Mouse (Mus musculus): Measurements from ENCODE around the gene Il17d. TPM values are rescaled to one million over a fixed set of nuclear protein-coding genes. Genes with fewer than 3 reads are reported as not detected.

The Il17d gene
- polyA plus RNA-seq, 1 experiment from 2014 or later = 0.50 TPM

DNA sequence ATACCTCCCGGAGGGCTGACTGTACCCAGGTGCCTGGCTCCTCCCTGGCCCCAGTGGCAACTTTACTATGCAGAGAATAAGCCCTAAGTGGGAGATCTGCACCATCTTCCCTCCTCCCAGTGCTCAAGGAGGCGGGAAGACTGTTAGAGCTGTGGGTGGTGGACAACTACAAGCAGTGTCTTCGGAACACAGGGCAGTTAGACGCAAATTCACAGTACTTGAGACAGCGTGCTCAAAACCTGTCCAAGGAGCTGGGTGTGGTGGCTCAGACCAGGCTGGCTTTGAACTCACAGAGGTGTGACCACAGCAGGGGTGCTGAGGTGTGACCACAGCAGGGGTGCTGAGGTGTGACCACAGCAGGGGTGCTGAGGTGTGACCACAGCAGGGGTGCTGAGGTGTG is 29.9 kb downstream of the Il17d start:
- no peaks in the 10 kb centered on the region for H3K4me1 ChIP-seq (replicated peaks)
- no peak overlapping the region for H3K4me2 ChIP-seq
- ATAC-seq (ENCODE audit: low read depth) (no peak), DNase-seq (no peak)
- WGBS (ENCODE audit: insufficient replicate concordance) = 89% methylated on average over 5 of the region's 5 CpGs
- H3K4me3 ChIP-seq (replicated peaks) = no peak overlapping the region
- no peak overlapping the region for H3K27ac ChIP-seq
- peaks cover under 1% of the 10 kb centered on the region; the same call in 1 of the 2 replicates for H3K36me3 ChIP-seq
- no peaks in the 10 kb centered on the region for H3K9me3 ChIP-seq (replicated peaks)
- H3K9ac ChIP-seq = no peak overlapping the region
- no peaks in the 10 kb centered on the region for H3K27me3 ChIP-seq

DNA sequence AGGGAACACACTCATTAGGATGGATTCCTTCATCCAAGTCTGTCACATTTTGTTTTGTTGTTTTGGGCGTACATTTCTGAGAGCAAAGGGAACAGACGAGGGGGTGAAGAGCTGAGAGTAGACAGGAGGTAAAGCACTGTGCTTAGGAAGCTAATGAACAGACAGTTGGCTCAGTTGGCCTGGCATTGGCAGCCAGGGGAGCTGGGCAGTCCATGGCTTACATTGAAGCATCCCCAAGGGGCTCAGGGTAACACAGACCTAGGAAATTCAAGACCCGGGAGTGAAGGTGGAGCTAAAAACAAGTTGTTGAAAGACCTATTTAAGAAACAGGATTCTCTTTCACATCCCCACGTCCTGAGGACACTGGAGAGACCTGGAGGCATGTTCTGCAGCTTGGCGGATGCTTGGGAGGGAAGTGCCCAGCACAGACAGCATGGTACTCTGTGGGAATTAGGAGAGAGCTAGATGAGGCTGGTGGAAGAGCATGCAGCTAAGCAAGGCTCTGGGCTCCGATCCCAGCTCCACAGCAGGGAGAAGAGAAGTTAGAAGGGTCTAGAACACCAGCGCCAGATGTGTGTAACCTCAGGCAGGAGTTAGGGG is 31.0 kb downstream of the Il17d start:
- DNase-seq (no peak), ATAC-seq (ENCODE audit: low read depth) (no peak)
- H3K36me3 ChIP-seq = no peaks in the 10 kb centered on the region
- no peak overlapping the region for H3K4me2 ChIP-seq
- no peak overlapping the region for H3K27ac ChIP-seq
- 74% methylated on average over 7 of the region's 7 CpGs for WGBS (ENCODE audit: insufficient replicate concordance)
- H3K4me3 ChIP-seq (replicated peaks) = no peak overlapping the region
- no peaks in the 10 kb centered on the region for H3K9me3 ChIP-seq (replicated peaks)
- no peaks in the 10 kb centered on the region for H3K4me1 ChIP-seq (replicated peaks)
- H3K9ac ChIP-seq = no peak overlapping the region
- H3K27me3 ChIP-seq = no peaks in the 10 kb centered on the region

DNA sequence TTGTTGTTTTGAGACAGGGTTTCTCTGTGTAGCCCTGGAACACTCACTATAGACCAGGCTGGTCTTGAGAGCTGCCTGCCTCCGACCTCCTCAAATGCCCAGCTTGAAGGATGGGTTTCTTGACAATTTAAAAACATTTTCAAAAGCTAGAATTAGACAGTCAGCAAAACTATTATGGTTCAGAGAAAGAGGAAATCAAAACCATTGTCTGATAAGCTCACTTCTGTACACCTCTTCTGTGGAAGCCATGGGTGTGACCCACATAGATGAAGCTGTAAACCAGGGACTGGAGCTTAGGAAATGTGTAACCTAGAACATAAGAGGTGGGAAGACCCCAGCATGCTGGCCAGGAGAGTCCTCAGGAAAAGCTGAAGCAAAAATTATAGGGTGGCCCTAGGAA is 32.3 kb downstream of the Il17d start:
- WGBS (ENCODE audit: insufficient replicate concordance) = 85% methylated on average over 1 of the region's 1 CpGs
- ATAC-seq (ENCODE audit: low read depth) = no peak
- H3K9me3 ChIP-seq (replicated peaks) = no peaks in the 10 kb centered on the region

GRCm38 (mm10) chr14:57565626-57566025 is 41.0 kb downstream of the Il17d start:
- H3K27ac ChIP-seq = no peak overlapping the region
- no peak overlapping the region for H3K4me2 ChIP-seq
- no peaks in the 10 kb centered on the region for H3K9me3 ChIP-seq (replicated peaks)
- WGBS (ENCODE audit: insufficient replicate concordance) = 78% methylated on average over 6 of the region's 6 CpGs
- H3K4me1 ChIP-seq (replicated peaks) = peaks cover 7% of the 10 kb centered on the region
- ATAC-seq (ENCODE audit: low read depth) = no peak
- H3K27me3 ChIP-seq = no peaks in the 10 kb centered on the region
- H3K4me3 ChIP-seq (replicated peaks) = no peak overlapping the region
- H3K9ac ChIP-seq = no peak overlapping the region
- no peak for DNase-seq
- no peaks in the 10 kb centered on the region for H3K36me3 ChIP-seq

More for the DNA sequence above, 32.3 kb downstream of the Il17d start:
- Histone ChIP-seq H3K9ac (no peak overlapping the region), H3K4me2 (no peak overlapping the region), H3K36me3 (no peaks in the 10 kb centered on the region), H3K27ac (no peak overlapping the region), H3K4me3 (replicated peaks) (no peak overlapping the region), H3K27me3 (no peaks in the 10 kb centered on the region), H3K4me1 (replicated peaks) (no peaks in the 10 kb centered on the region)
- DNase-seq = no peak

DNA sequence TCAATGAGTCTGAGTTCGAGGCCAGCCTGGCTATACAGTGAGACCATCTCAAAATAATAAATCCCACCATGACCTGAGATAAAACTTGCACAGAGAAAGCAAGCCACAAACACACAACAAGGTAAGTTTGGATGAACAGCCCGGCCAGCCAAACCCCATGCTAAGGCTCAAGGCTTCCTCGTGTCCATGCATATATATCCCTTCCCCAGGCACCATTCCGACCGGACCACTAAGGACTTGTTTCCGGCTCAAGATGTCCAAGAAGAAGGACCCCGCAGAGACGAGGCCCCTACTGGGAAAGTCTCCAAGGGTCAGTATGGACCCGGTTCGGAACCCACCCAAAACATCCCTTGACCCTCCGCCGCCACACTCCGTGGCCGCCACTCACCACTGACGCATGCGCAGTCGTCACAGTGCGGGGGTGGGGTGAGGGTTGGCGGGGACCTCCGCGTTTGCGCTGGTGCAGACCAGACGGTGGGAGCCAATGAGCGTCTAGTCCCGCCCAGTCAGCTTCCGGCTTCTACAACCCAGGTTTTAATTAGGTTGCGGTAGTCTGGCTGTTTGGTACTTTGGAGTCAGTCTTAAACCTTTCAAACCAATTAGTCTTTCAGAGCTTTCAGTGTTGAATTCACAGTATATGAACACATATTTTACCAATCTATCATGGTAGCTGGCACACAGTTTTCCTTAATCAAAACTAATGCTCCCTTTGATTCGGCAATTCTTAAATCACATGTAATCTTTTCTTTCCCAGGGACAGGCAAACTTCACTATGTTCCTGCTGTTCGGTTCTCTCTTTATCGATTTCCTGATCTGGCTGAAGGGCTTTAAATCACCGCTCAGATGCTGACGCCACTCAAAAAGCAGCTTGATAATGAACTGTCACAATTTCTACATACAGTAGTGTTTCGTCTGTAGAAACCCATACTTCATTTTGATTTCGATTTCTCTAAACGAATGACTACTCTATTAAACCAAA is 46.9 kb downstream of the Il17d start, which contains the start of gene Eef1akmt1:
TSS of gene Eef1akmt1 (minus strand) at position 458 of the 979 bp plus-strand sequence.
- peak within 1 kb of the TSS; percentile 78 for H3K9ac ChIP-seq

DNA sequence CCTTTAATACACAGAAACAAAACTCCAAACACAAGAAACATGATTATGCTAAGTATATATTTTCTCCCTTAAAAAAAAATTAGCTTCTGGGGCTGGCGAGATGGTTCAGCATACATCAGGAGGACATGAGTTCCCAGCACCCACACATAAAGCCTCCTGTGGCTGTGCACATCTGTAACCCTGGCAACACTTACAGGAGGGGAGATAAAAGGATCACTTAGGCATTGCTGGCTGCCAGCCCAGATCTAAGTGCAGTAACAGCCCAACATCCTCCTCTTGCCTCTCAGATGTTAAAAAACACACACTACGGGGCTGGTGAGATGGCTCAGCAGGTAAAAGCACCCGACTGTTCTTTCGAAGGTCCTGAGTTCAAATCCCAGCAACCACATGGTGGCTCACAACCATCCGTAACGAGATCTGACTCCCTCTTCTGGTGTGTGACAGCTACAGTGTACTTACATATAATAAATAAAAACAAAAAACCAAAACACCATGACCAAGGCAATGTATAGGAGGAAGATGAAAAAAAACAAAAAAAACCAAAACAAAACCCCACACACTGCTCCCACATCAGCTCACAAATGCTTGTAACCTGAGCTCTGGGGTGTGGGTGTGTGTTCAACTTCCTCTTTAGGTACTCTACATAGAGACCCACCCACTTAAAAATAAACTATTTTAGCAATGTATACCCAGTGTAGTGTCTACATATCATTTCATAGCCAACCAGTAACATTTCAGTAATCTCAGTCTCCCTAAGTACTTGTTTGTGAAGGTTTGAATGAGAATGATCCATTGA is 50.4 kb downstream of the Il17d start:
- WGBS (ENCODE audit: insufficient replicate concordance) = 81% methylated on average over 6 of the region's 6 CpGs
- H3K4me2 ChIP-seq = no peak overlapping the region
- no peak overlapping the region for H3K9ac ChIP-seq
- H3K27ac ChIP-seq = no peak overlapping the region
- H3K4me3 ChIP-seq (replicated peaks) = no peak overlapping the region
- H3K9me3 ChIP-seq (replicated peaks) = no peaks in the 10 kb centered on the region
- H3K27me3 ChIP-seq = no peaks in the 10 kb centered on the region
- ATAC-seq (ENCODE audit: low read depth) (no peak), DNase-seq (no peak)
- H3K36me3 ChIP-seq = peaks cover 30% of the 10 kb centered on the region
- H3K4me1 ChIP-seq (replicated peaks) = peaks cover 9% of the 10 kb centered on the region

More for the DNA sequence above, 46.9 kb downstream of the Il17d start, which contains the start of gene Eef1akmt1:
- DNase-seq = peak; percentile 93
- H3K36me3 ChIP-seq = peaks cover 11% of the 10 kb centered on the region
- peaks cover 12% of the 10 kb centered on the region for H3K4me1 ChIP-seq (replicated peaks)
- peak within 1 kb of the TSS; percentile 79 for H3K27ac ChIP-seq
- H3K4me2 ChIP-seq = peak within 1 kb of the TSS; percentile 79
- 6% methylated on average over 35 of the region's 35 CpGs for WGBS (ENCODE audit: insufficient replicate concordance)
- no peaks in the 10 kb centered on the region for H3K27me3 ChIP-seq
- peak within 1 kb of the TSS; percentile 75 for H3K4me3 ChIP-seq (replicated peaks)
- ATAC-seq (ENCODE audit: low read depth) = peak; percentile 99
- H3K9me3 ChIP-seq (replicated peaks) = no peaks in the 10 kb centered on the region

GRCm38 (mm10) chr14:57576364-57577060 is 51.9 kb downstream of the Il17d start:
- H3K4me3 ChIP-seq (replicated peaks) = no peak overlapping the region
- H3K27me3 ChIP-seq = no peaks in the 10 kb centered on the region
- no peak overlapping the region for H3K27ac ChIP-seq
- no peaks in the 10 kb centered on the region for H3K4me1 ChIP-seq (replicated peaks)
- H3K4me2 ChIP-seq = no peak overlapping the region
- peaks cover 40% of the 10 kb centered on the region for H3K36me3 ChIP-seq
- no peaks in the 10 kb centered on the region for H3K9me3 ChIP-seq (replicated peaks)
- DNase-seq (no peak), ATAC-seq (ENCODE audit: low read depth) (no peak)
- WGBS (ENCODE audit: insufficient replicate concordance) = 68% methylated on average over 2 of the region's 2 CpGs
- H3K9ac ChIP-seq = no peak overlapping the region

GRCm38 (mm10) chr14:57591830-57592229 is 67.3 kb downstream of the Il17d start:
- WGBS (ENCODE audit: insufficient replicate concordance) = 61% methylated on average over 3 of the region's 3 CpGs
- no peaks in the 10 kb centered on the region for H3K9me3 ChIP-seq (replicated peaks)
- H3K36me3 ChIP-seq = peaks cover 86% of the 10 kb centered on the region
- H3K9ac ChIP-seq = no peak overlapping the region
- no peak overlapping the region for H3K27ac ChIP-seq
- no peak overlapping the region for H3K4me3 ChIP-seq (replicated peaks)
- no peak overlapping the region for H3K4me2 ChIP-seq
- no peaks in the 10 kb centered on the region for H3K27me3 ChIP-seq
- H3K4me1 ChIP-seq (replicated peaks) = no peaks in the 10 kb centered on the region
- DNase-seq = no peak
- no peak for ATAC-seq (ENCODE audit: low read depth)
